Mouse (Mus musculus) erythroblast, embryonic 14.5 days (primary cell): ENCODE measurements around the gene Med15.

Experiments used
- GATA1 ChIP-seq: IDR thresholded peaks from 2 replicates; pipeline ENCODE4 v1.6.1; 2012; ENCODE audit warnings: low read length, inconsistent platforms, mixed read lengths
- TAL1 ChIP-seq: IDR thresholded peaks from 3 replicates; pipeline ENCODE4 v1.6.1; 2012; ENCODE audit warnings: low read length, inconsistent platforms, mixed read lengths

DNA sequence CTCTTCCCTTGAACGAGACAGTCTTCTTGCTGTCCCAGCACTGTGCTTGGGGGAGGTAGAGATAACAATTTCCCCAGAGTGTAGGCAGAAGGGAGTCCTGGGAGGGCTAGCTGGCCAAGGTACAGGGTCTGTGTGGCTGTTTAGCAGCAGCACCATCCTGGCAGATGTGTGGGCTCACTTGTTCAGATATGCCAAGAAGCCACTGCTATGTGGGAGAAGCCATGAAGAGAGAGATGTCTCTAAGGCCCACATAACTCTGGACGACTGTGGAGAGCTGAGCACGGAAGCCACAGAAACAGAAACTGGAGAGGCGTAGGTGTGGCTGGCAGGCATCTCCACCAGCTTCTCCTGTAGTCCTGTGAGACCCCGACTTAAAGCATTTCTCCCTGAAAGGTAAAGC lies 127.0 kb downstream of the Med15 start:
- no peak for TF ChIP-seq GATA1
- no peak for TF ChIP-seq TAL1
